Mouse (Mus musculus): ENCODE results near the gene Abhd17a.
A peak's percentile ranks its signal among the peaks of the same experiment; 100 is the strongest.

Gene Abhd17a

GRCm38 (mm10) chr10:80545590-80545989 lies 44.6 kb downstream of the Abhd17a start:
- no peak for DNase-seq (ENCODE audit: low spot score)

DNA sequence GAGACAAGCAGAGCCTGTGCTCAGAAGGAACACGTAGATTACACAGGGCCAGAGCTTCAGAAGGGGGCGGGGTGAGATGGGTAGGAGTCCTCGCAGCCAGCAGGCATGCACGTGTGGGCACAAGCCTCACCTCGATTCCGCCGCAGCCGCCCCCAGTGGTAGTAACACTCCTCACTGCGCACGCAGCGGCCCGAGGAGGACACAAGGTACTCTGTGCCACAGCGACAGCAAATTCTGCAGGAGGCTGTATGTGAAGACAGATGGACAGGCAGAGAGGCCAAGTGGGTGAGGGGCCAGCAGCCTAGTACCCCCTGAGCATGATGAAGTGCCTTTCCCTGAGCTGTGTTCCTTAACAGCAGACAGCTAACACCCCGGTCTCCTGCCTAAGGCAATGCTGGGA lies 46.3 kb downstream of the Abhd17a start:
- DNase-seq (ENCODE audit: low spot score) = no peak

DNA sequence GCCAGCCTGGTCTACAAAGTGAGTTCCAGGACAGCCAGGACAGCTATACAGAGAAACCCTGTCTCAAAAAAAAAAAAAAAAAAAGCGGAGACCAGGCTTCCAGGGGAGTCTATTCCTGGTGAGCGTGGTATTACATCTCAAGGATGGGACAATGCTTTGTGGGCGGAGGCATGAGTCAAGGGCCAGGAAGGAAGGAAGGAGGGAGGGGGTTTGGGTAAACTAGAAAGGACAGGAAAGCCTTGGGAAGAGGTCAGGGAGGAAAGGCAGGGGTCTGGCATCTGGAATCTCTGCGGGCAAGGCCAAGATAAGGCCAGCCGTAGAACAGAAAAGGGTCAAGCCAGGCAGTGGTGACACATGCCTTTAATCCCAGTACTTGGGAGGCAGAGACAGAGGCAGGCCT lies 50.6 kb downstream of the Abhd17a start:
- DNase-seq (ENCODE audit: low spot score) = no peak

- peak; percentile 84 for DNase-seq (ENCODE audit: low spot score)
Measured at GRCm38 (mm10) chr10:80538710-80539394, 51.3 kb downstream of the Abhd17a start, which contains the start of gene Atp8b3. Gene Atp8b3, minus strand, starts transcription at chr10:80539124.

DNA sequence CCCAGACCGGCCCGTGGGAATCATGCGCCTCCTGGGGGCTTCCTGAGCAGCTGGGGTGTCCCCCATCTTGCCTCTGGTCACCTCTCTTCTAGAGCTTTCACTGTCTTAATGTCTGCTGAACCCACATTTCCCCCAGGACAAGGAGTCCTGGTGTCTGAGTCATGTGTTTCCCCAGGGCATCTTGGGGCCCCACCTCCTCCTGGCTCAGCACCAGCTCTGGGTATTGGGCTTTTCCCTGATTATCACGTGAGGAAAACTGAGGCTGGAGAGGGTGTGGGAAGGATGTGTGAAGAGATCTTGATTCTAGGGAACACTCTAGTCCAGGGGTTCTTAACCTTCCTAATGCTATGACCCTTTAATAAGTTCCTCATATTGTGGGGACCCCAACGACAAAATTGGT lies 52.0 kb downstream of the Abhd17a start:
- no peak for DNase-seq (ENCODE audit: low spot score)

- no peak for DNase-seq (ENCODE audit: low spot score)
Measured at GRCm38 (mm10) chr10:80535711-80536110, 54.4 kb downstream of the Abhd17a start.

GRCm38 (mm10) chr10:80535071-80535470 lies 55.1 kb downstream of the Abhd17a start:
- DNase-seq (ENCODE audit: low spot score) = peak; percentile 38

GRCm38 (mm10) chr10:80533704-80534103 lies 56.4 kb downstream of the Abhd17a start:
- no peak for DNase-seq (ENCODE audit: low spot score)

All from T-cell, adult 2 months (primary cell).